Mouse (Mus musculus) stomach, postnatal 0 days (tissue): Measurements from ENCODE around the gene Pef1.

Source experiments
- CTCF ChIP-seq: IDR thresholded peaks from 2 replicates; pipeline ENCODE4 v1.5.1; 2016; ENCODE audit warnings: antibody characterized with exemption, low read depth, mild to moderate bottlenecking, moderate library complexity
- EP300 ChIP-seq: optimal IDR thresholded peaks from 2 replicates; pipeline ENCODE3; 2016; ENCODE audit warnings: antibody characterized with exemption

DNA sequence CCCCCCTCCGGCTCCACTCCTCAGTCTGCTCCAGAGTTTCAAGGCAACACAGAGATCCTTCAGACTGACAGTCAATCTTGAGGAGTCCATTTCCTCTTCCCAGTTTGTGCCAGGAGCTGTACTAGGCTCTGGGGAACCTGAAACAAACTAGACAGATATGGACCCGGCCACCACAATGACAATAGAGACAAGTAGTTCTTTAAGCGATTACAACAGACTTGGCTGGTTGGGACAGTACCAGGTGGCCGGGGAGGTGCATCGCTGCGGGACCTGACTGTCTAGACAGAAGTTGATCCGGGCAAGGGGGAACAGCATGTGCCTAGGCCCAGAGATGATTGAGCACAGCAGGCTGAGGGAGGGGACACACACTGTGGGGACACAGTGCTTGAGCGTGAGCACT lies 1.2 kb upstream of the Pef1 start:
- TF ChIP-seq CTCF (no peak), EP300 (no peak)
